Mouse (Mus musculus) layer of hippocampus, postnatal 25 days (tissue): Measurements from ENCODE around the gene Mindy3. TPM values are rescaled to one million over a fixed set of nuclear protein-coding genes. Genes with fewer than 3 reads are reported as not detected.
"Not testable (repeated sequence)": the region's sequence is repeated elsewhere in the genome, so short reads cannot be mapped to it uniquely, and the experiment has no call there.

Experiments
- DNase-seq, 2 experiments: peaks; one replicate each; pipeline ENCODE4 v3.0.0; 2022; ENCODE audit warnings: mixed read lengths in 2 of 2, low spot score in 1 of 2; ENCODE audit errors: extremely low spot score in 1 of 2
- total RNA-seq, 2 experiments: library from RNA; stranded (reverse); gene quantifications; 2 replicates each; pipeline ENCODE4 v1.2.3; 2021

The Mindy3 gene
- total RNA-seq: 10 to 100 TPM; 87.7 to 95.3 TPM

- peak; percentile 80 to 81 for DNase-seq
Measured at GRCm38 (mm10) chr2:12419262-12419655, at the start of gene Mindy3. Gene Mindy3, minus strand, starts transcription at chr2:12419470.

- DNase-seq: no peak
Measured at GRCm38 (mm10) chr2:12459732-12460131, 40.5 kb upstream of the Mindy3 start.

DNA sequence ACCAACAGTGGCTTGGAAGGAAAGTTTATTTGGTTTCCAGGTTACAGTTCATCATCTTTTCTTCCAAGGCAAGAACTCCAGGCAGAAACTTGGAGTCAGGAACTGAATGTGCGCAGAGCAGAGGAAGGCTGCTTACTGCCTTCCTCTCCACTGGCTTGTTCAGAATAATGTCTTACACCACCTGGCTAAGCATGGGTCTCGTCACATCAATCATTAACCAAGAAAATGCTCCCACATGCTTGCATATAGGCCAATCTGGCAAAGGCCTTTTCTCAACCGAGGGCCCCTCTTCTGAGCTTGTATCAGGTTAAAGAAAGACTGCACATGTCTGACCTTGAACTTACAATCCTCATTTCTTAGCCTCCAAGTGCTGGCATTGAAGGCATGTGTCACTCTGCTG is 30.8 kb upstream of the Mindy3 start:
- DNase-seq: no peak

DNA sequence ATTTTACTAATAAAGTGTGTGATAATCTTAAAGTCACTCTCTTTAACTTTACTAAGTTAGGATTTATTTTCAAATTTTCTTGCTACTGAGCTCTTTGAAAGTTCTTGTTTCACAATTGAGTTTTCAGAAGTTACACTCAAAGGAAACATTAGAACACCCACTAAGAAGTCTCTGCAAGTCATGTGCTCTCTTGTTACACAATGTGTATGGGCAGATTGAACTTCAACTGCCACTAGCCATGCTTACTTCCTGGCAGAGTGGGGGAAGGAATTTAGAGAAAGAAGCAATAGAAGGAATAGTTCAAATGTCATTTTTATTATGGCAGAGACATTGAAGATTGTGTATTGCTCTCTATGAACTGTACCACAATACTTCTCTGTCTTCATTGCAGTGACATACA is 20.9 kb upstream of the Mindy3 start:
- no peak for DNase-seq

GRCm38 (mm10) chr2:12439543-12439942 is 20.3 kb upstream of the Mindy3 start:
- no peak for DNase-seq

DNA sequence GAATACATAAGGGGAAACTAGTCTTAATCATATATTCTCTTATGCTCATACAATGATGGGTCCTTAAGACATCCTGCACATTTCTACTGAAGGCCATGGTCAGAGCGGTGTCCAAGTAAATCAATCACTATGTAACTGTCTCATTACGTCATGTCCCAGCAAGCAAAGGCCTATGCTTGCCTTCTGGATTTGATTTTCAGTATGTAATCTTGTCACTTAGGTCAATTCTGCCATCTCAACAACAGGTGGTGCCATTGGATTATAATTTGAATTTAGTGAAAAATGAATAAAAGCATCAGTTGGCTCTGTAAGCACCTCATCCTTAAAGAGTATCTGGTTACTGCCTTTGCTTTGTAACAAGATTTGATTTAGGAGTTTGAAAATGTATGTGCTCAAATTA is 18.9 kb upstream of the Mindy3 start:
- DNase-seq: no peak

- no peak for DNase-seq
Measured at GRCm38 (mm10) chr2:12432055-12432454, 12.8 kb upstream of the Mindy3 start.

DNA sequence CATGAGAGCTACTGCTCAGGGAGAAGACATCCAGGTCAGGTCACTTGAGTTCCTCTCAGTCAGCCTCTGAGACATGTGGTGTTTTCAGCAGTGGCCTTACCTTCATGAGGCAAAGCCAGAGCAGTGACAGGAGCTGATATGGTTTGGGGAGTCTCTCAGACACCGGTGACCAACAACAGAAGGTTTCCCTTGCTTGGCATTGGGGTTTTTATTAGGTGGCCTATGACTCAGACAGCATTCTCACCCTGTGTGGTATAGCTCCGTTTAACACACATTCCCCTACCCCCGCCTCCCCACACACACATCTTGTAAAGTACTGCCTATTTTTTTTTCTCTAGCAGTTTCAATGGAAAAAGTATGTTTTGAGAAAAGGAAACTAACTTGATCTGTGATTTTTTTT is 5.1 kb upstream of the Mindy3 start:
- no peak for DNase-seq

DNA sequence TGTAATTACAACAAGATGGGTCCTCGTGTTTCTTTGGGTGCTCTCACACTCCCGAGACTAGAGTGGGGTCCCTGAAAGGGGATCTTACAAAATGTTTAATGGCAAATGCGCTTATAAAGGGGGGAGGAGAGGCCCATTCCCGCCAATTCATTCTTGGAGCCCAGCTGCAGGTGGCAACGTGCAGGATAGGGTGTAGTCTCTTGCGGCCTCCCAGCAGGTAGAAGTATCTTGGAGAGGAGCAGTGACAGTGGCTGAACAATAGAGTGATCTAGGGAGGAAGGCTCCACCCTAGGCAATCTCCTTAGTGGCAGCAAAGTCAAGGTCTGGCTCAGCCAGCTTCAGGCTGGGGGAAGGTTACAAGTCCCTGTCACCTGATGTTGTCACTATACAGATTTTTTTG is 4.2 kb upstream of the Mindy3 start:
- DNase-seq: not testable (repeated sequence)

- no peak for DNase-seq
Measured at GRCm38 (mm10) chr2:12418534-12419261, 572 bp downstream of the Mindy3 start.

DNA sequence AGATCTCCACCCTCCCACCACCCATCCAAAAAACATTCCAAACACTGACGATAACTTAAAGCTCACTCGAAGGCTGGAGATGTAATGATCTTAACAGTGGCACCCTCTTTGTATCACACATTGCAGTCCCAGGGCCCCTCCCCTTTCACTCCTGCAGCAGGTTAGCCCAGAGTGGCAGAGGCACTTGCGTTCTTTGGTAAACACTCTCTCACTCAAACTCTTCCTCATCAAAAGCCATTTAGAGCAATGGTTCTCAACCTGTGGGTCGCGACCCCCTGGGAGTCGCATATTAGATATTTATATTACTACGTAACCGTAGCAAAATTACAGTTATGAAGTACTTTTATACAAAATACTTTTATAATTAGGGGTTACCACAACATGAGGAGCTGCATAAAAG is 1.1 kb downstream of the Mindy3 start:
- DNase-seq: no peak

DNA sequence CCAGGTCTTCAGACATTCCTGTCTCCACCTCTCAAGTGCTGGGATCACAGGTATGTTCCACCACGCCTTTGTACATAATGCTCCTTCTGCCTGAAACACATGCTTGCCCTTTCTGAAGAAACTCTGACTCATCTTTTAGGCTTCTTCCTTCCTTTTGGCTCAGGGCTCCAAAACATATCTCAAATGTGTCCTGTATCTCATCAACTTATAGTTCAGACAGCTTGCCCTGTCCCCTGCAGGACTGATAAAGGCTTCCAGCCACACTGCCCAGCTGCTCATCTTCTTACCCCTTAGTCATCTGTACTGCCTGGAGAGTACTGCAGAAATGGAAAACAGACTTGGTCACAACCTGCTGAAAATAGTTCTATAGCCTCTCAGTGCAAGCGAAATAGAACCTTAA is 7.0 kb downstream of the Mindy3 start:
- DNase-seq: no peak

DNA sequence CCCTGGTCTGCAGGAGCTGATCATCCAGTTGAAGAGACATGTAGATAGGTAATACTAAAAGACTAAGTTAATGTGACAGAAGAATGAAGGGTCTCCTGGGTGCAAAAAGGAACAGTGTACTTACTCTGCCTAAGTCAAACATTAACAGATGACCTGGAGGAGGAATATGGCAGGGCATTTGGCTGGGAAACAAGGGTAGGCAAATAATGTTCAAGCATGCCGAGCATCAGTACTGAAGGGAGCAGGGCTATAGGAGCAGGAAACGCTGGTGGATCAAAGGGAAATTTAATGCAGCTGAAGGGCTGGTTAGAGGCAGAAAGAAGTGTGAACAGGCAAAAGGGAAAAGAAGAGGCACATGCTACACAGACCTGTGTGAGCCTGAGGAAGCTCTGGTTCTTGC is 8.1 kb downstream of the Mindy3 start:
- DNase-seq: no peak

- no peak for DNase-seq
Measured at GRCm38 (mm10) chr2:12406737-12407136, 12.5 kb downstream of the Mindy3 start.

DNA sequence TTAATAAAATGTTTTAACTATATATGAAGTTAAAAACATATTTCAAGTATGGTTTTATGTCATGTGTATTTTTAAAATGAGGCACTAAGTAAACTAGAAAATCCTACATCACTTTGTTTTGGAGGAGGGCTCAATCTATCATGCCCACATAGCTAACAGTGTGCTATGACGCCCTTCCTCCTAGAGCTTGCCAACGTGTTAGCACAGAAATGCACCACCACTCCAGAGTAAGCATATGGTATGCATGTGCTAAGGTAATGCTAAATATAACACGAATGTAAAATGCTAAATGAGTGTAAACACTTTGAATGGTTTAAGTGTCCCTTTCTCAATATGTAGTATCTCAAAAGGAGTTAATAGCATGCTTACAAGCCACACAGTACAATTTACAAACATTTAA is 16.8 kb downstream of the Mindy3 start:
- no peak for DNase-seq

GRCm38 (mm10) chr2:12401137-12401536 is 18.1 kb downstream of the Mindy3 start:
- no peak for DNase-seq

- peak in 1 of 2 experiments; percentile 31 for DNase-seq
Measured at GRCm38 (mm10) chr2:12389028-12389427, 30.2 kb downstream of the Mindy3 start.

DNA sequence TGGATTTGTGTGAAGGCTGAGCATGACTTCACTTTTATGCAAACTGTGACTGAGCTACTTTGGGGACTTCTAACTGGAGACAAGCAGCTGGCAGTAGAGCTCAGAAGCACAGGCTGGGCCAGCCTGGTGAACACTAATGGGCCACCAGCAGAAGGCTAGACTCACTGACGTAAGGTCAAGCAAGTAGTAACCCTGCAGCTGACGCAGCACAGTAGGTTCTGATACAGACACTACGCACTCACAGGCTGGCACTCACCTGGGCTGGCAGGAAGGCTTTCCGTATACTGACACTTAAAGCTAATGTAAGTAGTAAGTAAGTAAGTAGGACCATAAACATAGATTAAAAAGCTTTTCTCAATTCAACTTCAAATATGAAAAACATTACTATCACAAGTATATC is 30.7 kb downstream of the Mindy3 start:
- no peak for DNase-seq

GRCm38 (mm10) chr2:12384389-12384788 is 34.9 kb downstream of the Mindy3 start:
- no peak for DNase-seq

GRCm38 (mm10) chr2:12382650-12383049 is 36.6 kb downstream of the Mindy3 start:
- DNase-seq: no peak

- no peak for DNase-seq
Measured at GRCm38 (mm10) chr2:12380233-12380632, 39.0 kb downstream of the Mindy3 start.

DNA sequence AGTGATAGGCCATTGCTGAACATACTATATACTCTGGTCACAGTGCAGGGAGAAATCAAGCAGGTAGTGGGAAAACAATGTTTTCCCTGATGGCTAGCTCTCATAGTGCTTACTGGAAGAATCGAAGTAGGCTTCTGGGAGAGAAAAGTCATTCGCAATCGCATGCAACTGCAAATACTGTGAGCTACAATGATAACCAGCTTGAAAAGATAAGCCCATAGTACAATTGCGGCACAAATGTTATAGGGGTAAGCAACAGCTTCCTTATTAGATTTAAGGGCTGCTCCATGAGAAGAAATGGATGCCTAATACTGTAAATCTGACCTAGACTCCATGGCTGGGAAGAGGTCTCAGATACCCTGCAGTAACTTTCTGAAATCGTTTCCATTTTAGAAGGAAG is 40.7 kb downstream of the Mindy3 start:
- DNase-seq: no peak

GRCm38 (mm10) chr2:12377024-12377423 is 42.2 kb downstream of the Mindy3 start:
- no peak for DNase-seq
